Mouse (Mus musculus): ENCODE data around the gene Trpm5.

- no peak for TF ChIP-seq MAFK (IDR thresholded peaks at IDR 0.05; ENCODE audit: borderline replicate concordance, low read depth, low read length)
- TF ChIP-seq MAX (IDR thresholded peaks at IDR 0.05; ENCODE audit: low read length), result no peak
- TF ChIP-seq MAZ (IDR thresholded peaks at IDR 0.05; ENCODE audit: low read depth, low read length), result no peak
- no peak for TF ChIP-seq CTCF (IDR thresholded peaks at IDR 0.05 in 2 of 3, conservative IDR thresholded peaks at IDR 0.05 in 1 of 3; ENCODE audit: control insufficient read depth in 1 of 3, insufficient read depth in 1 of 3, low read depth in 2 of 3, low read length in 3 of 3, poor library complexity in 1 of 3, severe bottlenecking in 1 of 3)
- TF ChIP-seq GATA1 (IDR thresholded peaks at IDR 0.05; ENCODE audit: low read depth, low read length), result no peak
- TF ChIP-seq TCF12 (IDR thresholded peaks at IDR 0.05; ENCODE audit: low read depth, low read length), result no peak
- TF ChIP-seq CHD1 (IDR thresholded peaks at IDR 0.05; ENCODE audit: low read depth, low read length), result no peak
Observed at GRCm38 (mm10) chr7:143040561-143040960, 53.9 kb downstream of the Trpm5 start.

All from MEL (cell line).